Mouse (Mus musculus): ENCODE results near the gene Tspoap1.

DNA sequence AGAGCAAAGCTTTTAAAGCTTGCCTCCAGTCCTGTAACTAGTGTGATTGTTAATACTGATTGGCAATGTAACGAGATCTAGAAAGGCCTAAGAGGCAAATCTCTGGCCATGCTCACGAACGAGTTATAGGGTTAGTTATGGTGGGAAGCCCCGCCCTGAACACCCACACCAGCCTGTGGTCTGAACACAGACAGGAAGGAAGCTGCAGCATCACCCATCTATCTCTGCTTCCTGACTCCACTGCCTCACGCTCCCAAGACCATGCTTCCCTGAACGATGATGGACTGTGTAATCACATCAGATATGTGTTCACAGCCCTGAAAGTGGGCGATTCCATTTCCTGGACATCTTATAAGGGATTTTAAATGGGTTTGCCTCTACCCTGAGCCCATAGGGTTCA lies 47.9 kb downstream of the Tspoap1 start:
- no peak for TF ChIP-seq CTCF (IDR thresholded peaks at IDR 0.05; ENCODE audit: control insufficient read depth, insufficient read depth, low read length)
- no peak for TF ChIP-seq POLR2A (IDR thresholded peaks at IDR 0.05; ENCODE audit: borderline replicate concordance, control insufficient read depth, low read depth, low read length)

Measured in bone marrow, adult 2 months (tissue).